Mouse (Mus musculus) layer of hippocampus, postnatal 36 days (tissue): ENCODE data around the gene Stx12. TPM values are rescaled to one million over a fixed set of nuclear protein-coding genes. Genes with fewer than 3 reads are reported as not detected.

Experiments used
- DNase-seq, 2 experiments: peaks; one replicate each; pipeline ENCODE4 v3.0.0; 2022
- total RNA-seq, 2 experiments: library from RNA; stranded (reverse); gene quantifications; 2 replicates each; pipeline ENCODE4 v1.2.3; 2021

Stx12 gene
- total RNA-seq, 2 experiments from 2014 or later: 102 to 108 TPM

DNA sequence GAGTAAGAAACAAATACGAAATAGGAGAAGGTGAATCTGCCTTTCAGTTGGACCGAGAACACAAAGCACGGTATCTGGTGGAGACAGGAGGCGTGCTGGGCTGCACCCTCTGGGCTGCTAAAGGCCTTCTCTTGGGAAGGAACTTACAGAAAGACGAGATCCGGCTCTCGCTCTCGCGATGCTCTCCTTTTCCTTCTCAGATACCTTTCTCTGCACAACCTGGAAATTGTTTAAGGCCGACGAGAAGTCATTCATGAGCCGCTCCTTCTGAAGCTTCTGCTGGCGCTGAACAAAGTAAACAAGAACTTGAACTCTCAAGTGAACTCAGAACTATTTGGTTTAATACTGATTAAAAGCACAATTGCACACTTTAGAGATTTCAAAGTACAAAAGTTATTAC lies 21.3 kb downstream of the Stx12 start:
- no peak for DNase-seq

- DNase-seq: no peak
Measured at GRCm38 (mm10) chr4:132860880-132861279, 23.4 kb downstream of the Stx12 start.

GRCm38 (mm10) chr4:132843705-132844071 lies 40.6 kb downstream of the Stx12 start:
- no peak for DNase-seq

DNA sequence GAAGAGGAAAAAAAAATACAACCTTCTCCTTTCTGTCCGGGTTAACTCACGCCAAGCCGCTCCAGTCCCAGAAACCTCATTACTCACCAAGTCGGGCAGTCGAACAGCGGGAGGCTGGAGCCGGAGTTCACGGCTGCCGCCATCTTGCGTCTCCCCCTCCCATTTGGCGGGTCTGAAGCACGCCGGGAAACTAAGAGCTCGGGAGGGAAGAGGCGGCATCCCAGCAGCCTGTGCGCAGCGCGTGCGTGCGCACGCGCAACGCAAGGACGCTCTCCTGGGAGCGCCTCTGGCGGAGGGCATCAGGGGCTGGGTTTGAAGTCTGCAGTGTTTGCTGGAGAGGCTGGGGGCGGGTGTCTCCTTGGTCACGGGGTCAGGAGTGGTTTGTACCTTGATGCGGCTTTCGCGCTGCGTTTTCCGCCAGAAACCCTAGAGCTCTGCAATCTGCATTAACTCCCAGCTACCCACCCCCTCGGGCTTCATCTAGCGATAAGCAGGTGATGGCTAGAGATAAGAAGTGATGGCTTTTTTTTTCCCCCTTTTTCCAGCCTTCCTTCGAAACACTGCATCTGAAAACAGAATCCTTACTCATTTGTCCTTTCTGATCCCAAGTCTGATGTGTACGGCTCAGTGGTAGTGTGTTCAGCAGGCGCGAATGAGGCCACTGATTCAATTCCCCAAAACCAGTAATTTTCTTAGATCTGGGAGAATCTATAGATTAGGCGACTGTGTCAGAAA lies 41.2 kb downstream of the Stx12 start, which contains the start of gene Ppp1r8:
Gene Ppp1r8 (minus strand): TSS at position 200 of the 735 bp plus-strand sequence.
- DNase-seq: peak; percentile 90 to 91

GRCm38 (mm10) chr4:132842281-132842906 lies 41.9 kb downstream of the Stx12 start:
- DNase-seq: peak; percentile 20 to 24

GRCm38 (mm10) chr4:132841493-132841892 lies 42.8 kb downstream of the Stx12 start:
- no peak for DNase-seq

DNA sequence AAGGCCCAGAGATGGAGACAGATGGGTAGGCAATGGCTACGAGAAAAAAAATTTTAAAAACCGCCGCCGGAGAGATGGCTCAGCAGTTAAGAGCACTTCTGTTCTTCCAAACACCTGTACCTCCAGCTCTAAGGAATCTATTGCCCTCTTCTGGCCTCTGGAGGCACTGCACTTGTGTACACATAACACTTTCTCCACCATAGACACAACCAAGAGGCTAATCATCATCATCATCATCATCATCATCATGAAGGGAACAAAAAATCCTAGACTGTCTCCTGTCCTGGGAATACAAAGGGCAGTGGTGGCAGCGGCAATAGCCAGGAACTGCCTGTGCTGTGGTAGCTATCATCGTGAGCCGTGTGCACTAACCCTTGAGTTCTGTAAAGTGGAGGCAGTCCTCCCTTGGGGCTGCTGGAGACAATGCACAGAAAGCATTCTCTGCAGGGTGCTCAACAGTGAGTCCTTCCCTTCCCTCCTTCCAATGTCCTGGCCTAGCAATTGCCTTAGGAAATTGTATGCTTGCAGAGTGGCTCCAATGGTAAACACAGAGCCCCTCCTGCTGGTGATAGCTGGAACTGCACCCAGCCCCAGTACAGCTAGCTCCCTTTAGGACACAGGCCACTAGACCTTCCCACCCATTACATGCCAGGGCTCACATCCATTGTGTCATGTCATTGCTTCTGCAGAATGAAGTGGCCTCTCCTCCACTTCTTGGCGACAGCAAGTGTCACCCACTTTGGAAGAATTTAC lies 60.5 kb downstream of the Stx12 start:
- DNase-seq: peak; percentile 50 to 57

DNA sequence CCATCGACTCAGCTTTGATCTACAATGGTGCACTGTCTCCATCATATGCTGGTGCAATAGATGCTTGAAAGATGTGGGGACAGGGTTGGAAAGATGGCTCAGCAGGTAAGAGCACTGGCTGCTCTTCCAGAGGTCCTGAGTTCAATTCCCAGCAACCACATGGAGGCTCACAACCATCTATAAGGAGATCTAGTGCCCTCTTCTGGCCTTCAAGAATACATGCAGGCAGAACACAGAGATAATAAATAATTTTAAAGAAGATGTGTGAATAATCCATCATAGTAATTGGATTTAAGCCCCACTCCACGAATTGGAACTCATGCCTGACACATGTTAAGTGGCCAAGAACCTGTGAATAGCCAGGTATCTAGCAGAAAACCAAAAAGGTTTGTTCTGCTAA lies 65.9 kb downstream of the Stx12 start:
- no peak for DNase-seq

DNA sequence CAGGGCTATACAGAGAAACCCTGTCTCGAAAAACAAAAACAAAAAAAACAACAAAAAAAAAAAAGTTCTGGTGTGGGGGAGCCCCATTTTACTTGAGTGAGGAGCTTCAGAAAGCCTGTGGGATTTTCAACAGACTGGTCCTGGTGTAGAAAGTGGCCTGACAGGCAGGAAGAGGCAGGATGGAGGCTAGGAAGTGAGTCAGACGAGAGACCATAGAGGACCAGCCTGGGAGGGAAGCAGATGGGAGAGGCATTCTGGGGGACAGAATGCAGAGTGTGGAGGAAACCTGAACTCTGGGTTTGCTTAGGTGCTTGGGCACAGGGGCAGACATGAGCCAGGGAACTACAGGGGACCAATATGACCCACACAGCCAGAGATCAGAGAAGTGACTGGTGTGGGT lies 67.5 kb downstream of the Stx12 start:
- DNase-seq: no peak

GRCm38 (mm10) chr4:132816404-132816803 lies 67.9 kb downstream of the Stx12 start:
- no peak for DNase-seq

DNA sequence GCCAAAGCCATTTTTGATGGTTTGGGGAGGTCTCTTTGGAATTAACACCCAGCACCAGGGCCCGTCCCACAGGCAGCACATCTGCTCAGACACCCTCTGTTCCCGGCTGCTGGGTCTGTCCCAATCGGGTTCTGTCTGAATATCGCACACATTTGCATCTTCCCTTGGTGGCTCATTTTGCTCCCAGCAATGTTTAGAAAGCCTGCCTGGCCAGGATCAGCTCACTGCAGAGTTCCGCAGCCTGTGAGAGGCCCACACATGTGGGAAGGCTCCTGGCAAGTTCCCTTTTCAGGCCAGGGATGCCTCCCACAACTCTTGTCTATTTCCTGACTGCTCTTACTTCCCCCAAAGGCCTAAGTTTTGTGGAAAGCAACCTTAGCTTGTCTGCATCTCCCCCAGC lies 74.7 kb downstream of the Stx12 start:
- DNase-seq: peak in 1 of 2 experiments; percentile 14

DNA sequence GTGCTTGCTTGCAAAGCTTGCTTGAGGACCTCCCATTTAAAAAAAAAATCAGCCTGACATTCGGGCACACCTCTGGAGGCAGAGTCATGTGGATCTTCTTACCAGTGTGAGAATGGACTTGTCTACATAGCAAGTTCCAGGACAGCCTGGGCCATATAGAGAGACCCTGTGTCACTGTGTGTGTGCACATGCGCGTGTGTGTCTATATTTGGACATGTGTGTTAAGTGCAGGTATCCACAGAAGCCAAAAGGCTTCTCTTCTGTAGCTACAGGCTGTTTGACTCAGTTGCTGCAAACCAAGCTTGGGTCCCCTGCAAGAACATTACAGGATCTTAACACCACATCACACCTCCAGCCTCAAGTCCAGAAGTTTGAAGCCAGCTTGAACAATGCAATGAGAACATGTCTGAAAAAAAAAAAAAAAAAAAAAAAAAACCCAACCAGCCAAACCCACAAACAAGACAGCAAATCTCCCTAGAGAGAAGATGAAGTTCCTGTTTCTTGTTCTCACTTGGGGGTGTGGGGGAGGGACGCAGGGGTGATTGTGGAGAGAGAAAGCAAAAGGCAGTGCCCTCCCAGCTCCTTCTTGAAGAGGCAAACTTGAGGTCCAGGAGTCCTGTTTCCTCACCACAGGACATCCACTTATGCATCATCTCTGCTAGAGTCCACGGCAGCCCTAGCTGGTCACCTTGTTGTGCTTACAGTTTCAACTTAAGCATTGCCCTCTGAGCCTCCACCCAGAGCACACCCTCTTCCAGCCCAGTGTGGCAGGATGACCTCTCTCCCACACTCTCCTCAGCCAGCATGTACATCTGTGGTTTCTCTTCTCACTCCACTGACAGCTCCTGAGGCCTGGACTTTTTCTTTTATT lies 76.3 kb downstream of the Stx12 start:
- DNase-seq: no peak

DNA sequence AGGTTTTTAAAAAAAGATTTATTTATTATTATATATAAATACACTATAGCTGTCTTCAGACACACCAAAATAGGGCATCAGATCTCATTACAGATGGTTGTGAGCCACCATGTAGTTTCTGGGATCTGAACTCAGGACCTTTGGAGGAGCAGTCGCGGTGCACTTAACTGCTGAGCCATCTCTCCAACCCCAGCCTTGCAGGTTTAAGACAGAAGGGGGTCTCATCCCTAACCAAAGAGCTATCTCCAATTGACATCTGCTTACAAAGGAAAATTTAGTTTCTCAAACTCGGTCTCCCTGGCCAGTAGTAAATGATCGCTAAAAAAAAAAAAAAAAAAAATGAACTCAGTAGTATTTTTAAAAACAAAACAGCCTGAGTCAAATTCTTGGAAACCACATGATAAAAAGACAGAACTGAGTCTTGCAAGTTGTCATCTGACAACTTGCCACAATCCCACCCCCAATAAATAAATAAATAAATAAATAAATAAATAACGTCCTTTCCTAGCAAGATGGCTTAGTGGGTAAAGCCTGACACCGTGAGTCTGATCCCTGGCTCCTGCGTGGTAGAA lies 77.6 kb downstream of the Stx12 start:
- no peak for DNase-seq

DNA sequence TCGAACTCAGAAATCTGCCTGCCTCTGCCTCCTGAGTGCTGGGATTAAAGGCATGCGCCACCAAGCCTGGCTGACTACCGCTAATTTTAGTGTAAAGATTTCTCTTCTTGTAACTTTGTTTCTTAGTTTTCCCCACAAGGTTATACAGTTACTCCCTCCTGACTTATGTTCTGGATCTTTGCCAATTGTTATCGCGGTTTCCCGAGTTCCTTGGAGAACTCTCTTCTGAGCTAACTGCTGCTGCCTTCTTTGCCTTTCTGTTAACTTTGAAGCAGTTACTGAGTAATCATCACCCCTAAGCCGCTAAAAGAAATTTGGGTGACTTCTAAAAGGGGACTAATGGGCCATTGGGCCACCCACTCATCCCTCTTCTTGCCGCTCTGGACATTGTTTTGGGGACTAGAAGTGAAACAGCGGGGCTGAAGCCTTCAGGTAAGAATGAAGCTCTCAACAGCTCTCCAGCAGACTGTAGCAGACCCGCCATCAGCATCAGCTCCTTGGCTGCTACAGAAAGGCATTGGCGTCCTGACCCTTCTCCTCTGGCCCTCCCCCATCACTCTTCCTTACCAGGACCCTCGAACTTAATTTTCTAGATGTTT lies 78.6 kb downstream of the Stx12 start:
- DNase-seq: no peak

DNA sequence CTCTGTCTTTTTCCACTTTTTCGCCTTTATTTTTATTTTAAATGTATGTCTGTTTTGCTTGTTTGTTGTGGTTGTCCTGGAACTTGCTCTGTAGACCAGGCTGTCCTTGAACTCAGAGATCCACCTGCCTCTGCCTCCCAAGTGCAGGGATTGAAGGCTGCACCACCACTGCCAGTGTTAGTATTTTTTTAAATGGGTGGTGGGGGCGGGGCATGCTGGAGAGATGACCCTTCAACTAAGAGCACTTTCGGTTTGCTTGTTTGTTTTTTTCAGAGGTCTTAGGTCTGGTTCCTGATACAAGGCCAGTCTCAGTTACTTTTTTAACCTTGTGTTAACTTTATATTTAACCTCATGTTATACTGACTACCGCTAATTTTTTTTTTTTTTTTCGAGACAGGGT lies 79.2 kb downstream of the Stx12 start:
- no peak for DNase-seq

DNA sequence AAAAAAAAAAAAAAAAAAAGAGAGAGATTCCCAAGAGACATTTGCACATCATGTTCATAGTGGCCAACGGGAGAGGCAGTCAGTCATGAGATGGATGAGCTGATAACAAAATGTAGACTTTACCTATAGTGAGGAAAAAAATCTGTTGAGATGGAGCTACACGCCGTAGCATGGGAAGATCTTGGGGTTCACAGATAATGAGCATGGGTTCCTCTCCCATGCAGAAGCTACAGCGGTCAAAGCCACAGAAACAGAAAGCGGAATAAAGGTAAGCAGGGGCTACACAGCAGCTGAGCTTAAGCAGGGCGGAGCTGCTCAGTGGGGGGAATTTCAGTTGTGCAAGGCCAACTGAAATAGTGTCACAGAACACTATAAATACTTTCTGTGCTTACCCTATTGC lies 80.0 kb downstream of the Stx12 start:
- no peak for DNase-seq

DNA sequence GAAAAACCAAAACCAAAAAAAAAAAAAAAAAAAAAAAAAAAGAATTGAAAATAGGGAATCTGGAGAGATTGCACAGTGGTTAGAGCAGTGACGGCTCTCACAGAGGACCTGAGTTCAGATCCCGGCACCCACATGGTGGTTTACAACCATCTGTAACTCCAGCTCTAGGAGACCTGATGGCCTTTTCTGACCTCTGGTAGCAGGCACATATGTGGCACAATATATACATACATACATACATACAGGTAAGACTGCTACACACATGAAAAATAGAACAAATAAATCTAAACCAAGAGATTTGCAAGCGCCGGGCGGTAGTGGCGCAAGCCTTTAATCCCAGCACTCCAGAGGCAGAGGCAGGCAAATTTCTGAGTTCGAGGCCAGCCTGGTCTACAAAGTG lies 80.4 kb downstream of the Stx12 start:
- no peak for DNase-seq
